Mouse (Mus musculus) lung, adult 2 months (tissue): ENCODE results near the gene Lamb1.

ENCODE experiments used
- CTCF ChIP-seq: fragments of 200-500 bp; IDR thresholded peaks from 2 replicates; pipeline ENCODE4 v1.5.1; 2011; ENCODE audit warnings: mild to moderate bottlenecking, low read length, control low read depth; ENCODE audit not compliant: insufficient read depth
- POLR2A ChIP-seq: fragments of 200-500 bp; IDR thresholded peaks from 2 replicates; pipeline ENCODE4 v1.6.1; 2011; ENCODE audit warnings: low read depth, mild to moderate bottlenecking, control low read depth, low read length, borderline replicate concordance; ENCODE audit errors: extremely low read depth

DNA sequence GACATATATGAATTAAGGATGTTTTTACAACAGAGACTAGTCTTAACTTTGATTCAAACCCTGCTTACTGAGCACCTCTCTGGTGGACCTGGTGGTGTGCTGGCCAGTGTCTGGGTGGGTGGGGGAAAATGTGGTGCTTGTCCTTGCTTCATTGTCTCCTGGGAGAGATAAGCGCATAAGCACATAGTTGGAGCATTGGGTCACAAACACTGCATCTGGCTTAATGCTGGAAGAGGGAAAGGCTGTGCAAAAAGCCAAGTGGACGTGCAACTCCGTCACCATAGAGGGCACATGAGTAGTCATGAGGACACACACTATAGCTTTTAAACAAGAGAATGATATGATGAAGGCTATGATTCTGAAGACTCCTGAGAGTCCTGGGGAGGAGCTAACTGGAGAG is 3.2 kb upstream of the Lamb1 start:
- TF ChIP-seq CTCF (no peak), POLR2A (no peak)
